Mouse (Mus musculus) liver, adult 2 months (tissue): ENCODE data around the gene Slc44a3. TPM values are rescaled to one million over a fixed set of nuclear protein-coding genes. Genes with fewer than 3 reads are reported as not detected.

Experiments used
- DNase-seq: peaks from one replicate; pipeline ENCODE4 v3.0.0-alpha.2; 2011; ENCODE audit warnings: low read depth, low spot score; ENCODE audit errors: extremely low read depth
- H3K27ac ChIP-seq: fragments of 200-500 bp; replicated peaks from 2 replicates; pipeline ENCODE4 v1.5.1; 2012; ENCODE audit warnings: low read depth, mild to moderate bottlenecking, control low read depth, inconsistent platforms, low read length; ENCODE audit not compliant: insufficient read depth
- H3K27me3 ChIP-seq: fragments of 200-500 bp; 2 replicates; pipeline ENCODE4 v1.6.1; 2012; ENCODE audit warnings: mild to moderate bottlenecking, moderate library complexity, low read length, inconsistent platforms; ENCODE audit not compliant: control insufficient read depth, insufficient read depth
- H3K36me3 ChIP-seq: fragments of 200-500 bp; 2 replicates; pipeline ENCODE4 v1.6.1; 2012; ENCODE audit warnings: low read length, inconsistent platforms; ENCODE audit not compliant: control insufficient read depth, insufficient read depth
- H3K4me1 ChIP-seq: fragments of 200-500 bp; 2 replicates; pipeline ENCODE4 v1.6.1; 2011; ENCODE audit warnings: low read length; ENCODE audit not compliant: control insufficient read depth, insufficient read depth
- H3K4me3 ChIP-seq: fragments of 200-500 bp; 2 replicates; pipeline ENCODE4 v1.5.1; 2011; ENCODE audit warnings: low read depth, mild to moderate bottlenecking, control low read depth, low read length, moderate library complexity; ENCODE audit not compliant: insufficient read depth
- H3K79me2 ChIP-seq: fragments of 200-500 bp; 2 replicates; pipeline ENCODE4 v1.6.1; 2012; ENCODE audit warnings: inconsistent platforms, mild to moderate bottlenecking, low read length, moderate library complexity; ENCODE audit not compliant: control insufficient read depth, insufficient read depth
- H3K9ac ChIP-seq: fragments of 200-500 bp; 2 replicates; pipeline ENCODE4 v1.6.1; 2012; ENCODE audit warnings: low read depth, mild to moderate bottlenecking, control low read depth, inconsistent platforms, low read length
- CTCF ChIP-seq: fragments of 200-500 bp; IDR thresholded peaks from 2 replicates; pipeline ENCODE4 v1.5.1; 2011; ENCODE audit warnings: low read depth, low read length, control low read depth
- POLR2A ChIP-seq: fragments of 200-500 bp; IDR thresholded peaks from 2 replicates; pipeline ENCODE4 v1.6.1; 2011; ENCODE audit warnings: low read length, control low read depth; ENCODE audit not compliant: insufficient read depth; ENCODE audit errors: extremely low read depth
- WGBS: fragments of 180-500 bp; shearing (Covaris S2); methylation state at CpG from one replicate; pipeline ENCODE4 v1.1.7; 2018; 5-methylcytosine and 5-hydroxymethylcytosine counted together
- polyA plus RNA-seq: library from polyadenylated mRNA; depleted of rRNA; stranded (reverse); fragments of >200 nt; gene quantifications from 2 replicates; pipeline ENCODE4 v1.2.3, GENCODE M21; 2012
- total RNA-seq: library from RNA; depleted of rRNA; stranded (reverse); fragments of >200 nt; gene quantifications from 2 replicates; pipeline ENCODE4 v1.2.3, GENCODE M21; 2014

Gene Slc44a3
- total and polyA plus RNA-seq, 2 experiments = 4.7 to 6.6 TPM

DNA sequence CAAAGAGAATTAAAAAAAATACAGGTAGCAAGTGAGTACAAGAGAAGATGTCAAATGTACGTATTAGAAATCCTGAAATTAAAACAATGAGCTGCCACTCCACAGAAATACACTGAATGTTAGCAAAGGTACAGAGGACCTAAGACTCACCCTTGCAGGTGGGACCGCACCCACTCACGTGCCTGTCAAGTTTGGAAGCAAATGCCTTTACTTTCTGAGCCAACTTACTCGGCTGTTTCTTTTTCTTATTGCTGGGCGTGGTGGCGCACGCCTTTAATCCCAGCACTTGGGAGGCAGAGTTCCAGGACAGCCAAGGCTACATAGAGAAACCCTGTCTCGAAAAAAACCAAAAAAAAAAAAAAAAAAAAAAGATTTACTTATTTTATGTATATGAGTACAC is 109.8 kb downstream of the Slc44a3 start:
- peaks cover 11% of the 10 kb centered on the region for H3K4me1 ChIP-seq
- H3K27ac ChIP-seq = no peak overlapping the region
- no peak for DNase-seq
- 91% methylated on average over 8 of the region's 8 CpGs for WGBS
- no peaks in the 10 kb centered on the region for H3K27me3 ChIP-seq
- no peak overlapping the region for H3K4me3 ChIP-seq
- no peak for TF ChIP-seq POLR2A
- TF ChIP-seq CTCF = no peak
- peaks cover 9% of the 10 kb centered on the region; the same call in 1 of the 2 replicates for H3K79me2 ChIP-seq
- H3K9ac ChIP-seq = no peak overlapping the region
- no peaks in the 10 kb centered on the region for H3K36me3 ChIP-seq

DNA sequence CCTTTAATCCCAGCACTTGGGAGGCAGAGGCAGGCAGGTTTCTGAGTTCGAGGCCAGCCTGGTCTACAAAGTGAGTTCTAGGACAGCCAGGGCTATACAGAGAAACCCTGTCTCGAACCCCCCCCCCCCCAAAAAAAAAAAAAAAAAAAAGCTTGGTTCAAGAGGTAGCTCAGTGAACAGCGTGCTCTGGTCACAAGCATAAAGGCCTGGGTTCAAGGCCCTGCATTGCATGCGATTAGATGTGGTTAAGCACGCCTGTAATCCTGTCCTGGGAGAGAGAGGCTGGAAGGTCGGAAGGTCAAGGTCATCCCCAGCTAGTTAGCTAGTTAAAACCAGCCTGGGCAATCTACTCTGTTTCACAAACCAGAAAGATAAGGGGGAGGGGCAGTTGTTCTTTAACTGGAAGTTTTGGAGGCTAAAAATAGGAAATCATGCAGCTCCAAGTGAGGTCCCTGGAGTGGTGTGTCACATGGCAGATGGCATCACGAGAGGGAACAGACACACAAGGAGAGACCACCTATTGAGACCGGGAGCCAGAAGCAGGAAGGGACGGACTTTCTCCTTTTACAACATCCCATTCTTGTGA is 113.3 kb downstream of the Slc44a3 start:
- no peak overlapping the region for H3K9ac ChIP-seq
- WGBS = 55% methylated on average over 9 of the region's 9 CpGs
- no peaks in the 10 kb centered on the region for H3K36me3 ChIP-seq
- no peak overlapping the region for H3K27ac ChIP-seq
- H3K4me3 ChIP-seq = no peak overlapping the region
- H3K27me3 ChIP-seq = no peaks in the 10 kb centered on the region
- peak; percentile 83 for DNase-seq
- H3K79me2 ChIP-seq = no peaks in the 10 kb centered on the region
- peaks cover 11% of the 10 kb centered on the region for H3K4me1 ChIP-seq
- no peak for TF ChIP-seq POLR2A
- no peak for TF ChIP-seq CTCF

DNA sequence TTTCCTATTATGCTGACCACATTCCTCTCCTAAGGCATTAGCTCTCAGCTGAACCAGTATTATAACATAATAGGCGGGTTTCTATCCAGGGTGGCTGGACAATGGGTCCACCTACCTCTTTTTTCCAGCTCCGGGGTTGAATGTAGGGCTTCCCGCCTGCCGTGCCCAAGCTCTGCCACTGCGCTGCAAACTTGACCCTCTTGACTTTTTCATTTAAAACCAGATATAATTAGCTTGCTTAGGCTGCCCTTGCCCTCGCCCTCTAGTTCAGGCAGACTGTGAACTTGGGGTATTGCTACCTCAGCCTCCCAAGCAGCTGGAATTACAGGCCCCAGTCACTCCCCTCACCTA is 114.0 kb downstream of the Slc44a3 start:
- H3K79me2 ChIP-seq = no peaks in the 10 kb centered on the region
- no peaks in the 10 kb centered on the region for H3K36me3 ChIP-seq
- no peak overlapping the region for H3K9ac ChIP-seq
- H3K4me1 ChIP-seq = peaks cover 11% of the 10 kb centered on the region
- no peak overlapping the region for H3K4me3 ChIP-seq
- TF ChIP-seq POLR2A (no peak), CTCF (no peak)
- peak overlapping the region; percentile 22 for H3K27ac ChIP-seq
- WGBS = 72% methylated on average over 6 of the region's 6 CpGs
- no peak for DNase-seq
- no peaks in the 10 kb centered on the region for H3K27me3 ChIP-seq

DNA sequence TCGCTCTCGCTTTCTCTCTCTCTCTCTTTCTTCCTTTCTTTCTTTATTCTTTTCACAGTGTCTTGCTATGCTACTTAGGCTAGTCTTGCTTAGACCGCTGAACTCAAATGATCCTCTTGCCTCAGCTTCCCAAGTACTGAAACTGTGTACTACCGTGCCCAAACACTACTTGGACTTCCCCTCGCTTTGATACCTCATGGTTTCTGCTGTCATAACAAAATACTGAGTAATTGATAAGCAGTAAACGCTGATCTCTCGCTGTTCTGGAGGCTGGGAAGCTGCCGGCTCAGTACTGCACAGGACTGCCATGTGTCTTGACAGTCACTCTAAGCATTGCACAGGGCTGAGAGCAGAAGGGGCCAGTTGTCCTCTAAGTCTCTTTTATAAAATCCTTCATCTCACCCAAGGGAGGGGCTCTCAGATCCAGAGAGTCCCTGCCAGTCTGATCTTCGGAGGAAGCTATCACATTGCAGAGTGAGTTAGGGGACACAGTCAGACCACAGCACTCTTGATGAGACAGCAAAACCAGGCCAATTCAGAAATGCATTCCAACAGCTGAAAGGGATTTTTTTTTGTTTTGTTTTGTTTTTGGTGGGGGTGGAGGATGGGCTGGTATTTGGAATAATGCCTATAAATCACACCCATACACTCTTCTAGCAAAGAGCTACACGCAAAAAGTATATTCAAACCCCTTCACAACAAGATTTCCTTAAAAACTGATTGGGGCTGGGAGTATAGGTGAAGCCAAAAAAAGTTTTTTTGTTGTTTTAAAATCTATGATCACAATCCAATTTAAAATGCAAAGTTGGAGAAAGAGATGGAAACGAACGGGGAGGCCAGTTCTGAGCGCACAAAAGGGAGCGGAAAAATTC is 114.6 kb downstream of the Slc44a3 start:
- WGBS = 46% methylated on average over 14 of the region's 14 CpGs

DNA sequence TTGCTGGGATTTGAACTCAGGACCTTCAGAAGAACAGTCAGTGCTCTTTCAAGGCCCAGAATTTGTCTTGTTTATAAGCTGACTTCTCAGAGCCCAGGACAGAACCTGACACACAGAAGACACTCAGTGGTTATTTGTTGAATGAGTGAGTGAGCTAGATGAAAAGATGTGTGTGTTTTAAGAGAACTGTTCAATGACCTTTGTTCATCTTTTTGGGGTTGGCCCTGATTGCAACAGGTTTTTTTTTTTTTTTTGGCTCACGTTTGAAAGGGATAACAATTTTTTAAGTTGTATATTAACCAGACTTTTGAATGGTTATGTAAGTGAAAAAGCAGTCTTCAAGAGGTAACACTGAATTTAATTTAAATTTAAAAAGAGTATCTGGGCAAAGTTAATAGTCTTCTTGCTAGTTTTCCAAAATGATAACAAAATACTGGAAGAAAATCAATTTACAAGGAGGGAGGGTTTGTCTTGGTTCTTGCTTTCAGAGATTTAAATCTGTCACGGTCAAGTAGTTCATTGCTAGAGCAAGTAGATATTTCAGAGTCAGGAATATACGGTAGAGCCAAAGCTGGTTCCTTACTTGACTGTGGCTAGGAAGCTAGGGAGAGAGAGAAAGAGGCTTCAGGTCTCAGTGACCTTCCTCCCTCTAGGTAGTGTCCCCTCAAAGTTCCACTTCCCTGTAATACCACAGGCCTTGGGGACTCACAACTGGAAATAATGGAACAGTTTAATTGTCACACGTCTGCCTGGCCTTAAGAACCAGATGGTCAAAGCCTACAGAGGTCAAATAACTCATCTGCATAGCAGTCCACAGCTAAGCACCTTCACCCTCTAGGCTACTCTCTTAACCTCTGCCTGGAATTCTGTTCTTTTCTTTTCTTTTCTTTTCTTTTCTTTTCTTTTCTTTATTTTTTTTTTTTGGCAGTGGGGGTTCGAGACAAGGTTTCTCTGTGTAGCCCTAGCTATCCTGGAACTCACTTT is 115.7 kb downstream of the Slc44a3 start:
- peak overlapping the region; percentile 98 for H3K27ac ChIP-seq
- H3K4me3 ChIP-seq = no peak overlapping the region
- TF ChIP-seq CTCF (no peak), POLR2A (no peak)
- H3K36me3 ChIP-seq = no peaks in the 10 kb centered on the region
- H3K4me1 ChIP-seq = peaks cover 11% of the 10 kb centered on the region
- no peaks in the 10 kb centered on the region for H3K27me3 ChIP-seq
- DNase-seq = peak; percentile 97
- no peaks in the 10 kb centered on the region for H3K79me2 ChIP-seq
- no peak overlapping the region for H3K9ac ChIP-seq
- 30% methylated on average over 5 of the region's 5 CpGs for WGBS

More for the DNA sequence above, 114.6 kb downstream of the Slc44a3 start:
- peak; percentile 77 for DNase-seq
- peak overlapping the region; percentile 98 for H3K27ac ChIP-seq
- H3K4me3 ChIP-seq = no peak overlapping the region
- H3K27me3 ChIP-seq = no peaks in the 10 kb centered on the region
- peaks cover 11% of the 10 kb centered on the region for H3K4me1 ChIP-seq
- H3K9ac ChIP-seq = no peak overlapping the region
- H3K36me3 ChIP-seq = no peaks in the 10 kb centered on the region
- H3K79me2 ChIP-seq = no peaks in the 10 kb centered on the region
- TF ChIP-seq CTCF (no peak), POLR2A (no peak)
